ENCODE assay signal across 13 mouse cellular contexts in the genomic region with DNA sequence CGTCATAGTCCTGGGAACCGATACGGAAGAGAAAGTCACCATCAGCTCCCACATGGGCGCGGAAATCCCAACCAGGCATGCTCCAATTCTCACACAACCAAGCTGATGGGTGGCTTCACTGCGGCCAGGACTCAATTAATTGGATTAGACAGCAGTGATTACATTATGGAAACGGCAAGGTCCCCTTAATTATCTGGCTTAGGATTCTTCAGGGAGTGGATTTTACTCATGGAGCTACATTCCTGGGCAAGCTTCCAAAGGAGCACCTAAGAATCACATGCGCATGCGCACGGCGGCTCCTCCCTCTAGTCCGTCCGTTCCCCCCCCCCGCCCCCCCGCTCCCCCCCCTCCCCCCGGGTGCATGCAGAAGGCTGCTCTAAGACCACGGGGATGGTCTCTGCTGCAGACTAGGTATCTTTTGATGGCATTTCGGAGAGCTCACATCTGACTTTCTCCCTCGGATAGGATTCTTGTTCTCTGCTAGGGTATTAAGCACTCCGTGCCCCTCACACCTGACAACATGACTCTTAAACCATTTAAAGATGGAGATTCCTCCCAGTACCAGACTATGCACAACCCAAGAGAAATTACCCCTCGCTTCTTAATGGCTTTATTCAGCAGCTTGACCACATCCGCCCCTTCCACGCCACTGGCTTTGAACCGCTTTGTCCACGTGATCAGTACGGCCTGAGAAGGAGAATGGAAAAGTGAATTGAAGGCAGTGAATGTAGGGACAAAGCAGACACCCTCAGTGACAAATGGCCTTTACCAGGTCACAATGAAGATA. TPM values are rescaled to one million over a fixed set of nuclear protein-coding genes. Genes with fewer than 3 reads are reported as not detected.
DNase-seq lines count a peak whose midpoint lies in the region; ATAC-seq and TF ChIP-seq lines count a peak whose summit lies in the region.
"Had no signal": no experiment of that assay in that cellular context is flagged by ENCODE, and none has a peak within 500 bp of the region (broad histone marks: within the 10 kb centered on the region; RNA-seq: fewer than 3 reads in every experiment).

No protein-coding gene starts in this region.

- no peak for TF ChIP-seq CTCF in cerebellum, adult 2 months (IDR thresholded peaks at IDR 0.05; ENCODE audit: borderline replicate concordance, insufficient read depth, low read depth, low read length)
- no peak for TF ChIP-seq CTCF in testis, adult 2 months (IDR thresholded peaks at IDR 0.05; ENCODE audit: control insufficient read depth, insufficient read depth, insufficient replicate concordance, low read depth, low read length)

- ATAC-seq in hindbrain, embryonic 15.5 days (ENCODE audit: low FRiP score, low read depth): no peak

- no peak overlapping the region for H3K9ac ChIP-seq in hindbrain, embryonic 15.5 days
- H3K9ac ChIP-seq: liver, embryonic 14.5 days had no signal

- peak; percentile 56 to 64 for DNase-seq in cerebellum, postnatal 10 days
- no peak for DNase-seq in cerebellum, adult 2 months
- peak; percentile 29 for DNase-seq in lung, postnatal 36 days
- DNase-seq in lung, postnatal 10 days: no peak
- no peak for DNase-seq in frontal cortex, postnatal 25 days (ENCODE audit: low spot score in 2 of 2)
- DNase-seq in layer of hippocampus, adult 9-10 months (ENCODE audit: low spot score): no peak
- DNase-seq: adrenal gland, postnatal 25 days; kidney, postnatal 10 days; thymus, adult 18-20 months had no signal

- 63% methylated on average over 23 of the region's 26 CpGs for WGBS in cerebellum, adult 2 months
- WGBS in hindbrain, embryonic 15.5 days: 47% methylated on average over 21 of the region's 26 CpGs

- TF ChIP-seq POLR2A in cerebellum, adult 2 months (IDR thresholded peaks at IDR 0.05; ENCODE audit: borderline replicate concordance, insufficient read depth, low read length): no peak
- no peak for TF ChIP-seq POLR2A in testis, adult 2 months (IDR thresholded peaks at IDR 0.05; ENCODE audit: control insufficient read depth, low read depth, low read length)

- no peaks in the 10 kb centered on the region for H3K9me3 ChIP-seq in hindbrain, embryonic 15.5 days
- H3K9me3 ChIP-seq: megakaryocyte, embryonic 14.5 days had no signal

- peaks cover 53% of the 10 kb centered on the region for H3K4me1 ChIP-seq in cerebellum, adult 2 months (ENCODE audit: control insufficient read depth, insufficient read depth, low read length)
- H3K4me1 ChIP-seq in hindbrain, embryonic 15.5 days (replicated peaks): no peaks in the 10 kb centered on the region
- H3K4me1 ChIP-seq in testis, adult 2 months (ENCODE audit: control insufficient read depth, insufficient read depth, low read length): peaks cover 5% of the 10 kb centered on the region; the same call in 1 of the 2 replicates

- peaks cover 56% of the 10 kb centered on the region for H3K36me3 ChIP-seq in hindbrain, embryonic 15.5 days
- H3K36me3 ChIP-seq in testis, adult 2 months (ENCODE audit: control insufficient read depth, insufficient read depth, low read length): no peaks in the 10 kb centered on the region

- H3K27ac ChIP-seq in cerebellum, adult 2 months (ENCODE audit: insufficient read depth, low read length): no peak overlapping the region
- no peak overlapping the region for H3K27ac ChIP-seq in hindbrain, embryonic 15.5 days (replicated peaks)
- no peak overlapping the region for H3K27ac ChIP-seq in testis, adult 2 months (ENCODE audit: control insufficient read depth, insufficient read depth, low read depth, low read length)
- H3K27ac ChIP-seq: liver, embryonic 14.5 days had no signal

- H3K4me2 ChIP-seq in hindbrain, embryonic 15.5 days: peak overlapping the region; percentile 28; the same call in 1 of the 2 replicates

- no peak overlapping the region for H3K4me3 ChIP-seq in cerebellum, adult 2 months (replicated peaks; ENCODE audit: insufficient read depth, low read depth, low read length)
- no peak overlapping the region for H3K4me3 ChIP-seq in hindbrain, embryonic 15.5 days
- peak overlapping the region; percentile 7 for H3K4me3 ChIP-seq in testis, adult 2 months (ENCODE audit: control insufficient read depth, low read depth, low read length)
- H3K4me3 ChIP-seq: megakaryocyte, embryonic 14.5 days had no signal

- no peaks in the 10 kb centered on the region for H3K27me3 ChIP-seq in cerebellum, adult 2 months (ENCODE audit: control insufficient read depth, insufficient read depth, low read length)
- H3K27me3 ChIP-seq in hindbrain, embryonic 15.5 days: no peaks in the 10 kb centered on the region
- H3K27me3 ChIP-seq in testis, adult 2 months (ENCODE audit: control insufficient read depth, insufficient read depth, low read length): no peaks in the 10 kb centered on the region
- H3K27me3 ChIP-seq: megakaryocyte, embryonic 14.5 days had no signal

RNA-seq across cellular contexts. Expression of gene Tacr2, which starts 44.0 kb away (rescaled TPM):
- polyA plus RNA-seq in cerebellum, adult 2 months (2012; rRNA removed): 0.07 TPM in 1 of 2 replicates, not detected in the other
- polyA plus RNA-seq in hindbrain, embryonic 15.5 days (2015; fragmentation: Nextera tagmentation; extraction: Ambion mirVana): 0.07 TPM in 1 of 2 replicates, not detected in the other
- 0.88 and 1.2 TPM in 2 replicates for polyA plus RNA-seq in testis, adult 2 months (2012; rRNA removed)
- polyA plus RNA-seq: liver, embryonic 14.5 days had no signal

Comparison
In these comparisons a context has a peak if more than half of its experiments do, and no peak if none do; other contexts are left out.
1. DNase-seq: peak in cerebellum, postnatal 10 days (2 of 2) and lung, postnatal 36 days (single experiment); none in cerebellum, adult 2 months (0 of 2), lung, postnatal 10 days (single experiment), frontal cortex, postnatal 25 days (0 of 2) and layer of hippocampus, adult 9-10 months (single experiment).